Mouse (Mus musculus) layer of hippocampus, adult 9-11 months (tissue): ENCODE measurements at regions not wholly inside any gene's neighbourhood (a gene's known extent, or its start where the extent isn't known, plus 50 kb on each side); places are given as distances from the start of the nearest gene placed in this dataset.

Experiments used
- DNase-seq: peaks from one replicate; pipeline ENCODE4 v3.0.0; 2022

GRCm38 (mm10) chr1:94642296-94642695 is 589.9 kb upstream of the Pdcd1 start:
- no peak for DNase-seq

GRCm38 (mm10) chr1:94658218-94658617 is 605.9 kb upstream of the Pdcd1 start:
- DNase-seq: no peak

DNA sequence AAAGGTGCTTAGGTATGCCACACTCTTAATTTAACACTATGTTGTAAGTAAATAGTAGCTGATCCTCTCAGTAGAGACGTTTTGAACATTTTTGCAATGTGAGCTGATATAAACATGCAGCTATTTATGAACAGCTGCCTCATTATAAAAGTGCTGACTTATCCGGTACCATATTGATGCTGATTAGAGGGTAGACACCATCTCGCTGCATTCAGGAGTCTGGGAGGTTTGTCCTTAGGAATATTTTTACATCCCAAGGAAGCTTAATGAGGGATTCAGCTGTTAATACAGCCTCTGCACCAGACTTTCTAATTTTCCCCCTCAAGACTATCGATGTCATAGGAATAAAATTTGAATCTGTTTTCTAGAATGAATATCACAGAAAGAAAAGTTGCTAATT is 619.3 kb upstream of the Pdcd1 start:
- peak; percentile 30 for DNase-seq

DNA sequence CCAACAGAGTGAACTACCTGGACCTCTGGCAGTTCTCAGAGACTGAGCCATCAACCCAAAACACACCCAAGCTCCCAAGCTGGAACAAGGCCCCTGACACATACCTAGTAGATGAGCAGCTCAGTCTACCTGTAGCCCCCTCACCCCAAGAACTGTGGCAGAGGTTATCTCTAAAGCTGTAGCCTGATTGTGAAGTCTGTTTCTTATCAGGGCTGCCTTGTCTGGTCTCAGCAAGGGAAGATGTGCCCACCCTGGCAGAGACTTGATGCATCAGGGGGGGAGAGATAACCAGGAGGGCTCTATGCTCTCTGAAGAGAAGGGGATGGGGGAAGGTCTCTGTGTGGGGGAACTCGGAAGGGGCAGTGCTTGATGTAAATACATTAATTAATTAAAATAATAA is 612.9 kb upstream of the Fam174a start:
- DNase-seq: no peak

DNA sequence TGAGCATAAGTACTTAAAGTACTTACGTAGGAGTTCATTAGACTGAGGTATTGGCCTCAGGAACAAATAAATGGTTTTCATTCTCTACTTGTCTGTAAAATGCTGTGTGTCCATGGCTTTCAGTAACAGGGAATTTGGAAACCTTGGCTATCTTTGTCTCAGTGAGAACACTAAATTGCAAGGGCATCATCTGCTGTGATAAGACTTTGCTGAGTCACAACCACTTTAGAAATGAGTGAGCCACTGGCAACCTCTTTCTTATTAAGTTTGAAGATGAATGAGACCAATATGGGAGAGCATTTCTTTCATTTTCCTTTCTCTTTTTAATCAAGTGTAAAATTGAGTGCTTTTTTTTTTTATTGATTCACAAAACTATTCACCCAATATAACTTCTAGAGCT is 611.7 kb upstream of the Fam174a start:
- no peak for DNase-seq

GRCm38 (mm10) chr1:94712812-94713211 is 600.6 kb upstream of the Fam174a start:
- no peak for DNase-seq

GRCm38 (mm10) chr1:94717699-94718098 is 595.7 kb upstream of the Fam174a start:
- DNase-seq: no peak

GRCm38 (mm10) chr1:94753523-94753922 is 559.9 kb upstream of the Fam174a start:
- no peak for DNase-seq

DNA sequence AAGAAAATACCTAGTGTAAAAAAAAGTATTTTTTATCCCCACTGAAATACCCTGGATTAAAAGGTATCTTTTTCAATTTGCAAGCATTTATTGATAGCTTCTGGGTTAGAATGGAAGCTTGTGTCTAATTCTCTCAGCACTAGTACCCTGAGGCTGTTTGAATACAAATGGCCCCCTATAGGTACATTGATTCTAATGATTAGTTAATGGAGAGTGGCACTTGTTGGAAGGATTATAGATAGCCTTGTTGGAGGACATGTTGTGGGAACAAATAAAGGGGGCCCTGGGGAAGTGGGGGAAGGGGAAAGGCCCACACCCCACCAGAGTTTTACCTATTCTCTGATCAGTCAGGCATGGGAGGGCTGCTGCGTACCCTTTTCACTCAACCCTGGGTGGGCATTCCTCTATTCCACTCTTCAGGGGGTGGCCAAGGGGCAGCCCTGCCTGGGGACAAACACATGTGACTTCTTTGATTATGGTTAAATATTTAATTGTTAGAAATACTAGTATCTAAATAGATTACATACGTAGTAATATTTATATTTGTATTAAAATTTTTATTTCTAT is 524.3 kb upstream of the Fam174a start:
- no peak for DNase-seq

GRCm38 (mm10) chr1:94790604-94791003 is 522.8 kb upstream of the Fam174a start:
- DNase-seq: no peak

- no peak for DNase-seq
Measured at GRCm38 (mm10) chr1:94791052-94791451, 522.4 kb upstream of the Fam174a start.

- DNase-seq: no peak
Measured at GRCm38 (mm10) chr1:94796028-94796427, 517.4 kb upstream of the Fam174a start.

- DNase-seq: no peak
Measured at GRCm38 (mm10) chr1:94803722-94804121, 509.7 kb upstream of the Fam174a start.

DNA sequence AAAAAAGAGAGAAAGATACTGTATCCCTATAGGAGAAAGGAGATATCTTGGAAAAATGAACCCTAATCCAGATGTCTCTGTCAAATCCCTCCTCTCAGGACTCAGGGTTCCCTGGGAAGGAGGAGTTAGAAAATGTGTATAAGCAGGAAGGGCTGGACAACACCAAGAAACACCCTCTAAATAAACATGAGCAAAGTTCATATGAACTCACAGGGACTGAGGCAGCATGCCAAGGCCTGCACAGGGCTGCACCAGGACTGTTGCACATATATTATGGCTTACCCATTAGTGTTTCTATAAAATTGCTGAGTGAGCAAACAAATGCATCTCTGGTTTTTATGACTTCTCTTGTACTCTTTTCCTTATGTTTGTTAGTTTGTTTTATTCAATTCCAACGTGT is 508.5 kb upstream of the Fam174a start:
- DNase-seq: no peak

GRCm38 (mm10) chr1:94827628-94828027 is 485.8 kb upstream of the Fam174a start:
- no peak for DNase-seq

DNA sequence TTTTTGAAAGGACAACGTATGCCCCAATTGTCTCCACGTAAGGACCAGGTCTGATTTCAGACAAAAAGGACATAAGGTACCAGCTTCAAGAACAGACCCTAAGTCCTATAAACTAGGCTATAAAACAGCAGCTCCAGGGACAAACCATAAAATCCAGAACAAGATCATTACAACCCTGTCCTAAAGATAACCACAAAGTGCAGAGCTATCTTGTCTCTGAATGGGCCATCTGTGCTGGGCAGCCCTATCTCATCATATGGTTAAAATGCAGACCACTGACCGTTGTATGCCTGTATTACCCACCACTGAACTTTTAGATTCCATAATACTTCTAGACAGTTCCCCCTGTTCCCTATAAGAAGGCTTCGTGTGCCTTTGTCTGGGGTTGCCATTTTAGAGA is 477.4 kb upstream of the Fam174a start:
- DNase-seq: no peak

- DNase-seq: no peak
Measured at GRCm38 (mm10) chr1:94851522-94851921, 461.9 kb upstream of the Fam174a start.

GRCm38 (mm10) chr1:94858464-94858863 is 455.0 kb upstream of the Fam174a start:
- DNase-seq: no peak

DNA sequence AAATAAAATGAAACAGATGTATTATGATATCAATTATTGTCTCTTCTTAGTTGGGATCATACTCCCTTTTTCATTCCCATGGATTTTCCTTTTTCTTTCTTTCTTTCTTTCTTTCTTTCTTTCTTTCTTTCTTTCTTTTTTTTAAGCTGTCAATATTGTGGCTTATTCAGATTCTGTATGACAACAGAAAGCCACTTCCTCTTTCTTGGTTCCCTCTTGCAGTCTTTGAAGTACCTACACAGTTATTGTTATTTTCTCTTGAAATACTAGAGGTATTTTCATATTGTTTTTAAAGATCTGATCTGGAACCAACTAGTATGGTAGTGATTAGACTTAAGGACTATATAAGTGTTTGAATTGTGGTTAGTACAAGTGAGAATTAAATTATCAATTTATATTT is 444.6 kb upstream of the Fam174a start:
- DNase-seq: no peak

DNA sequence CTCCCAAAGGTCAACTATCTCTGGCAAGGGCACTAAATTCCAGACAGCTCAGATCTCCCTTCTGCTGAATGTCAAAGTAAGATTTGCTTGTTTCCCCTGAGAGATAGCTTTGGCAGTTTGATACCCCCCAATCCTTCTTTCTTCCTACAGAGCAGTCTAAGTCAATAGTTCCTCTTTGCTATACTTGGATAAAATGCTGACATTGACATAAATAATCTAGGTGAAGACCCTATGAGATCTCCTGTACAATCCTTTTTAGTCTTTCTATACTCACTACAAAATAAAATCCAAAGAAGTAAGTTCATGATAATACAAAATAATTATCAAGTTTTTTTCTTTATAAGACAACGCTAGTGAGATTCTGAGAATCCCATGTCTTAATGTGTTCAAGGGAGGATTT is 432.9 kb upstream of the Fam174a start:
- no peak for DNase-seq

GRCm38 (mm10) chr1:94904982-94905507 is 408.4 kb upstream of the Fam174a start:
- DNase-seq: no peak

DNA sequence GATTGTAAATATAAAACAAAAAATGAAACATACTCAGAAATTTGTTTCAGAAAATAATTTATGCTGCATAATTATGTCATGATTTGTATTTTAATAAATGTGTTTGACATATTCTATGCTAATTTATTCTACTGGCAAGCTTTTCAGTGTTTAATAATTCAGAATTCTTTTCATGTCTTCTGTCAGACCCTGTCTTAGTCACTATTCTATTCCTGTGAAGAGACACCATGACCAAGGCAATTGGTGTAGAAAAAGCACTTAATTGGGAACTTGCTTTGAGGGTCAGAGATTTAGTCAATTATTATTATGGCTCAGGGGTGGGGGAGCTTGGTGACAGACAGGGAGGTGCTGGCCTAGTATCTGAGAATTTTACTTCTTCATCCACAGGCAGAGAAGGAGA is 402.6 kb upstream of the Fam174a start:
- no peak for DNase-seq
